Mouse (Mus musculus) ES-Bruce4 (cell line): ENCODE data around the gene Cfap43.

Experiments used
- CTCF ChIP-seq: IDR thresholded peaks from one replicate; pipeline ENCODE4 v1.8.1; 2011; ENCODE audit warnings: low read depth, low read length
- EP300 ChIP-seq: IDR thresholded peaks from 2 replicates; pipeline ENCODE4 v1.6.1; 2011; ENCODE audit warnings: low read depth, low read length; ENCODE audit not compliant: insufficient read depth
- POLR2A ChIP-seq: IDR thresholded peaks from one replicate; pipeline ENCODE4 v1.8.1; 2011; ENCODE audit warnings: low read length; ENCODE audit not compliant: insufficient read depth

DNA sequence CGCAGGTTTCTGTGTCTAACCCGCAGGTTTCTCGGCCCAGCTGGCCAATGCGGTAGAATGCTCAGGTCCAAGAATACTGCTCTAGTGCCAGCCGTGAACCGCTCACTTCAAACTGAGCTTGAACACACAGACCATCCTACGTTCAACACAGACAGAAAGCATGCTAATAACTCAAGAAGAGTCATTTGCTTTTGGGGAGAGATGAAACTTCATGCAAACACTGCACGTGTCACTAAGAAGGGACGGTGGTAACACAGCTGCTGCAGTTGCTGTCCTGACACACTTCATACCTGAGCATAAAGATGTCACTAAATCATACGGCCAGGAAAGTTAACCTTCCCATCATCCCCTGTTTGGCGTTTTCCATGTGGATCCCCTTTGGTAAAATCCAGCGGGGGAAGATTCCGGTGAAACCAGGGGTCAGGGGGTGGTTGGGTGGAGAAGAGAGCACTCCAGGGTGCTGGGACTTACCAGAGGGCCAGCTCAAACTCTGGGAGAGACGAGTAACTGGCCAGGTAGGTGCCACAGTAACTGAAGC is 89.1 kb downstream of the Cfap43 start:
- no peak for TF ChIP-seq CTCF
- TF ChIP-seq POLR2A = no peak
- TF ChIP-seq EP300 = no peak
